Mouse (Mus musculus): ENCODE measurements around the gene Kbtbd13. TPM values are rescaled to one million over a fixed set of nuclear protein-coding genes. Genes with fewer than 3 reads are reported as not detected.

Kbtbd13 gene
- polyA plus RNA-seq, 1 experiment from 2014 or later: 0.81 TPM

- H3K4me1 ChIP-seq: peaks cover 17% of the 10 kb centered on the region
- DNase-seq (ENCODE audit: low spot score): peak; percentile 39
- H3K27me3 ChIP-seq (ENCODE audit: low read depth, poor library complexity, severe bottlenecking): peaks cover 64% of the 10 kb centered on the region
- no peaks in the 10 kb centered on the region for H3K9me3 ChIP-seq (replicated peaks)
- 17% methylated on average over 96 of the region's 96 CpGs for WGBS
- H3K27ac ChIP-seq (replicated peaks): no peak overlapping the region; the same call in 1 of the 2 replicates
- H3K36me3 ChIP-seq: no peaks in the 10 kb centered on the region
- peak overlapping the region; percentile 52 for H3K4me3 ChIP-seq
Measured at GRCm38 (mm10) chr9:65390752-65391612, 470 bp downstream of the Kbtbd13 start.

GRCm38 (mm10) chr9:65386373-65387140 is 4.9 kb downstream of the Kbtbd13 start:
- DNase-seq (ENCODE audit: low spot score): no peak
- Histone ChIP-seq H3K36me3 (no peaks in the 10 kb centered on the region), H3K4me3 (no peak overlapping the region), H3K4me1 (peaks cover 17% of the 10 kb centered on the region), H3K27me3 (ENCODE audit: low read depth, poor library complexity, severe bottlenecking) (peaks cover 35% of the 10 kb centered on the region), H3K9me3 (replicated peaks) (no peaks in the 10 kb centered on the region), H3K27ac (replicated peaks) (0 out of 2 replicates have a peak overlapping the region, but pooled peaks have one; percentile 6)
- WGBS: 41% methylated on average over 8 of the region's 8 CpGs

- DNase-seq (ENCODE audit: low spot score): no peak
- Histone ChIP-seq H3K4me3 (no peak overlapping the region), H3K27ac (replicated peaks) (no peak overlapping the region), H3K9me3 (replicated peaks) (no peaks in the 10 kb centered on the region), H3K36me3 (no peaks in the 10 kb centered on the region), H3K27me3 (ENCODE audit: low read depth, poor library complexity, severe bottlenecking) (peaks cover 12% of the 10 kb centered on the region), H3K4me1 (peaks cover 7% of the 10 kb centered on the region)
- 70% methylated on average over 3 of the region's 3 CpGs for WGBS
Measured at GRCm38 (mm10) chr9:65384276-65384675, 7.2 kb downstream of the Kbtbd13 start.

GRCm38 (mm10) chr9:65382751-65383097 is 8.7 kb downstream of the Kbtbd13 start:
- Histone ChIP-seq H3K36me3 (peaks cover 1% of the 10 kb centered on the region; the same call in 1 of the 2 replicates), H3K4me3 (no peak overlapping the region), H3K27ac (replicated peaks) (no peak overlapping the region), H3K27me3 (ENCODE audit: low read depth, poor library complexity, severe bottlenecking) (no peaks in the 10 kb centered on the region), H3K9me3 (replicated peaks) (no peaks in the 10 kb centered on the region), H3K4me1 (peaks cover 7% of the 10 kb centered on the region)
- DNase-seq (ENCODE audit: low spot score): no peak
- 63% methylated on average over 3 of the region's 3 CpGs for WGBS

GRCm38 (mm10) chr9:65382031-65382750 is 9.3 kb downstream of the Kbtbd13 start:
- WGBS: 78% methylated on average over 6 of the region's 6 CpGs
- no peaks in the 10 kb centered on the region for H3K9me3 ChIP-seq (replicated peaks)
- no peak for DNase-seq (ENCODE audit: low spot score)
- no peak overlapping the region for H3K4me3 ChIP-seq
- H3K4me1 ChIP-seq: peaks cover 7% of the 10 kb centered on the region
- H3K27me3 ChIP-seq (ENCODE audit: low read depth, poor library complexity, severe bottlenecking): no peaks in the 10 kb centered on the region
- no peak overlapping the region for H3K27ac ChIP-seq (replicated peaks)
- peaks cover 7% of the 10 kb centered on the region; the same call in 1 of the 2 replicates for H3K36me3 ChIP-seq

GRCm38 (mm10) chr9:65381017-65381590 is 10.3 kb downstream of the Kbtbd13 start:
- WGBS: 82% methylated on average over 4 of the region's 4 CpGs
- Histone ChIP-seq H3K27me3 (ENCODE audit: low read depth, poor library complexity, severe bottlenecking) (no peaks in the 10 kb centered on the region), H3K27ac (replicated peaks) (0 out of 2 replicates have a peak overlapping the region, but pooled peaks have one; percentile 1), H3K36me3 (peaks cover 11% of the 10 kb centered on the region; the same call in 1 of the 2 replicates), H3K4me1 (peaks cover under 1% of the 10 kb centered on the region; the same call in 1 of the 2 replicates), H3K4me3 (no peak overlapping the region), H3K9me3 (replicated peaks) (no peaks in the 10 kb centered on the region)
- DNase-seq (ENCODE audit: low spot score): no peak

GRCm38 (mm10) chr9:65375163-65375934 is 16.1 kb downstream of the Kbtbd13 start:
- Histone ChIP-seq H3K4me3 (no peak overlapping the region), H3K36me3 (peaks cover 31% of the 10 kb centered on the region), H3K27ac (replicated peaks) (no peak overlapping the region), H3K4me1 (no peaks in the 10 kb centered on the region), H3K9me3 (replicated peaks) (no peaks in the 10 kb centered on the region), H3K27me3 (ENCODE audit: low read depth, poor library complexity, severe bottlenecking) (no peaks in the 10 kb centered on the region)
- WGBS: 82% methylated on average over 9 of the region's 9 CpGs
- DNase-seq (ENCODE audit: low spot score): no peak

GRCm38 (mm10) chr9:65374468-65375162 is 16.8 kb downstream of the Kbtbd13 start:
- no peak for DNase-seq (ENCODE audit: low spot score)
- no peaks in the 10 kb centered on the region for H3K4me1 ChIP-seq
- H3K27ac ChIP-seq (replicated peaks): no peak overlapping the region
- WGBS: 88% methylated on average over 5 of the region's 5 CpGs
- H3K9me3 ChIP-seq (replicated peaks): no peaks in the 10 kb centered on the region
- H3K4me3 ChIP-seq: no peak overlapping the region
- no peaks in the 10 kb centered on the region for H3K27me3 ChIP-seq (ENCODE audit: low read depth, poor library complexity, severe bottlenecking)
- peaks cover 31% of the 10 kb centered on the region for H3K36me3 ChIP-seq

- Histone ChIP-seq H3K36me3 (peaks cover 30% of the 10 kb centered on the region), H3K27me3 (ENCODE audit: low read depth, poor library complexity, severe bottlenecking) (no peaks in the 10 kb centered on the region), H3K9me3 (replicated peaks) (no peaks in the 10 kb centered on the region), H3K4me3 (no peak overlapping the region), H3K27ac (replicated peaks) (no peak overlapping the region), H3K4me1 (no peaks in the 10 kb centered on the region)
- DNase-seq (ENCODE audit: low spot score): no peak
- 78% methylated on average over 4 of the region's 4 CpGs for WGBS
Measured at GRCm38 (mm10) chr9:65372449-65372848, 19.0 kb downstream of the Kbtbd13 start.

GRCm38 (mm10) chr9:65371756-65372155 is 19.7 kb downstream of the Kbtbd13 start:
- H3K4me1 ChIP-seq: peaks cover 5% of the 10 kb centered on the region
- no peaks in the 10 kb centered on the region for H3K27me3 ChIP-seq (ENCODE audit: low read depth, poor library complexity, severe bottlenecking)
- no peaks in the 10 kb centered on the region for H3K9me3 ChIP-seq (replicated peaks)
- WGBS: 79% methylated on average over 24 of the region's 24 CpGs
- H3K4me3 ChIP-seq: no peak overlapping the region
- DNase-seq (ENCODE audit: low spot score): no peak
- no peak overlapping the region for H3K27ac ChIP-seq (replicated peaks)
- H3K36me3 ChIP-seq: peaks cover 24% of the 10 kb centered on the region

GRCm38 (mm10) chr9:65365721-65366120 is 25.7 kb downstream of the Kbtbd13 start:
- no peaks in the 10 kb centered on the region for H3K9me3 ChIP-seq (replicated peaks)
- no peak overlapping the region for H3K27ac ChIP-seq (replicated peaks)
- 90% methylated on average over 7 of the region's 7 CpGs for WGBS
- H3K4me1 ChIP-seq: peaks cover 5% of the 10 kb centered on the region
- H3K27me3 ChIP-seq (ENCODE audit: low read depth, poor library complexity, severe bottlenecking): no peaks in the 10 kb centered on the region
- no peak for DNase-seq (ENCODE audit: low spot score)
- H3K36me3 ChIP-seq: peaks cover 41% of the 10 kb centered on the region
- H3K4me3 ChIP-seq: no peak overlapping the region
